Mouse (Mus musculus) adrenal gland, postnatal 4 days (tissue): ENCODE results near the gene Ppp2r3d. TPM values are rescaled to one million over a fixed set of nuclear protein-coding genes. Genes with fewer than 3 reads are reported as not detected.

ENCODE experiments used
- DNase-seq, 2 experiments: peaks; one replicate each; pipeline ENCODE4 v3.0.0; 2021 to 2022; ENCODE audit warnings: low spot score in 2 of 2, mixed read lengths in 2 of 2
- total RNA-seq, 2 experiments: library from RNA; stranded (reverse); gene quantifications; 2 replicates each; pipeline ENCODE4 v1.2.3; 2021

Ppp2r3d gene
- total RNA-seq, 2 experiments from 2014 or later: 163 to 165 TPM

DNA sequence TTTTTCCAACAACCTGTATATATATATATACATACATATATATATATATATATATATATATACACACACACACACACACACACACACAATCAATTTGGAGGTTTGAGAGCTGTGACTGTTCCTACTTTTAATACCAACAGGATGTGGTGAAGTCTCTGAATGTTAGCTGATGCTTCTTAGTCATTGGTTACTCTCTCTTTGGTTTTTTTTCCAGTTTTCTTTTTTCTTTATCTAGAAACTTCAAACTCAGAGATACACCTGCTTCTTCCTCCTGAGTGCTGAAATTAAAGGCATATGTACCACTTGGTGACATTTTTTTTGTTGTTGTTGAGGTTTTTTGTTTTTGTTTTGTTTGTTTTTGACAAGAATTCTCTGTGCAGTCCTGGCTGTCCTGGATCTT lies 63.8 kb downstream of the Ppp2r3d start:
- no peak for DNase-seq

DNA sequence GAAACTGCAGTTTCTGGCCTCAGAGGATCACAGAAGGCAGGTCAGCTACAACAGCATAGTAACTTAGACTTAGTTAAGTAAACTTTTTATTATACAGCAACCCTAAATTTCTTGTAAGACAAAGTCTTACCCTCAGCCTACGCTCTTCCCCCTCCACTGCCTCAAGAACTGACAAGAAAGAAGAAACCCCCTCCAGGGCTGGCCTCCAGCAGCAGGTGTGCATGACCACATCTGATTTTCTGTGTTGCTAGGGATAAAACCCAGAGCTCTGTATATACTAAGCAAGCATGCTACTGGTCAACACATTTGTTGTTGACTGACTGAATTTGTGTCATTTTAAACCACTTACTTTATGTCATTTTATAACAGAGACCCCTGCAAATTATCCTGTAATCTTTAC lies 65.1 kb downstream of the Ppp2r3d start:
- DNase-seq: no peak

DNA sequence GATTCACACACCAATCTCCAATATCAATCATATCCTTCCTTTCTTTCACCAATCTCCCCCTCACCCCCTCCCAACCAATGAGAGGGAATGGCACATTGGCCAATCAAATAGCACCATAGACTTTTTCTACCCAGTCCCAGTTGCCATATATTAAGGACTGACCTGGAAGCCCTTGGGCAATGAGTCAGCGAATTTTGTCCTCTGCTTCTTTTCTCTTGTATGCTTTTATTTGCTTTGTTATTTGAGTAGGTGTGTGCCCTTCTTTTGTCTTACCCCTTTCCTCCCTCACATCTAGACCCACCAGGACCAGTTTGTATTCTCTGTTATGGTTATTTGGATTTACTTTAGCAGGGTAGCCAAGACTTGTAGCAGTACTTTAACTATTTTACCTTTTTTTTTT lies 68.1 kb downstream of the Ppp2r3d start:
- DNase-seq: no peak

Other genes starting within 250 kb of the Ppp2r3d start
- 10 to 100 TPM; 21.2 to 22.7 TPM for gene 2010315B03Rik, start 164.2 kb downstream of the Ppp2r3d start, total RNA-seq
- not detected for gene Gm21836, start 16.9 kb upstream of the Ppp2r3d start, total RNA-seq